Mouse (Mus musculus) activated CD4-positive, CD25-positive, alpha-beta regulatory T cell, adult 4 months (primary cell): Measurements from ENCODE around the gene Fam163a. TPM values are rescaled to one million over a fixed set of nuclear protein-coding genes. Genes with fewer than 3 reads are reported as not detected.
A peak's percentile ranks its signal among the peaks of the same experiment; 100 is the strongest.

ENCODE experiments used
- ATAC-seq: one replicate; pipeline ENCODE4 v1.8.0; 2017
- polyA plus RNA-seq, 2 experiments: library from polyadenylated mRNA; unstranded; fragments of 100-300 nt; shearing (Covaris generic); gene quantifications; one replicate each; pipeline ENCODE4 v1.2.1; 2017

Gene Fam163a
- polyA plus RNA-seq, 2 experiments from 2014 or later: not detected

DNA sequence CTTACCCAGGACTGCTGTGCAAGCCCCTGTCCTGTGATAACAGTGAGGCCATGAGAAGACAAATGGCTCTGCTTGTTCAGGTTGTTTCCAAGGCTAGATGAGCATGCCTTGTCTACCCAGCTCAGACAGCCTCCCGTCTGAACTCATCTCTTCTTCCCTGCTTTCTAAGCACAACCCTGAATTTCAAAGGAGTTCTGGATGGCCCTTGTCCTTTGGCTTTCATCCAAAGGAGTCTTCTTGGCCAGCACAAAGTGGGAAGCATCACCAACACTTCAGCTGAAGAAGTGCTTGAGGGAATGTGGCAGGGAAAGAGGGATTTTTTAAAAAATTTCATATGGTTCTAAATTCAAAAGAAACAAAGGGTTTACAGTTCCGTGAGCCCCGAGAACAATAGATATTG lies 3.8 kb downstream of the Fam163a start:
- ATAC-seq: no peak

DNA sequence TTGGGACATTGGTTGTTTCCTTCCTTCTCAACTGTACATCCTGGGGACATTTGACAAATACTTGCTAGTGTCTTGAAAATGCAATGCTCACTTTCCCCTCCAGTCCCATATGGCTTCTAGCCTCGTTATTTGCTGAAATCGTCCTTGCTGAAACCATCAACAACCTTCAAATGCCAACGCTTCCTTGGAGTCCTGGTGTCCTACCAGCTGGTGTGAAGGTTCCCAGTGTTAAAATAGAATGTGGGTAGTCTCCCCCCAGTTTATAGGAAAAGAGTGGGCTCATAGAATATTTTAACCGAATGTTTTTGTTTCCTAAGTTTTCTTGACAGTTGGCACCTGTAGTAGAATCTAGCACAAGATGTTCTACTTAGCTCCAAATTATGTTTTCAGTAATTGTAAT lies 7.2 kb downstream of the Fam163a start:
- ATAC-seq: no peak

DNA sequence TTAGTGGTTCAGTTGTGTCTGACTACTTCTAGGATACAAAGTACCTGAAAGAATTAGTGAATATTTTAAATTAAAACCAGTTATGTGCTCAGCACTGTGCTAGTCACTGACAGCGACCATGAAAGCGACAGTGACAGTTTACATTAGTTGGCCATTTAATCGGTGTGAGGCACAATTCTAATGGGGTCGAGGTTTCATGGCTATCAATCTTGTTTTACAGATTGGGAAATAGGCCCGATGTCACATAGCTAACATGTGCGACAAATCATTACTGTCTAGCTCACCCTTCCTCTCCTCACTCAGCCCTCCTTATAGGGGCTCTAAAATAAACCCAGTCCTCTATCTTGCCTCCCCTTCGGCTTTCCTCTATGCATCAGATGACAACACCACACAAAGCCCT lies 11.5 kb downstream of the Fam163a start:
- no peak for ATAC-seq

DNA sequence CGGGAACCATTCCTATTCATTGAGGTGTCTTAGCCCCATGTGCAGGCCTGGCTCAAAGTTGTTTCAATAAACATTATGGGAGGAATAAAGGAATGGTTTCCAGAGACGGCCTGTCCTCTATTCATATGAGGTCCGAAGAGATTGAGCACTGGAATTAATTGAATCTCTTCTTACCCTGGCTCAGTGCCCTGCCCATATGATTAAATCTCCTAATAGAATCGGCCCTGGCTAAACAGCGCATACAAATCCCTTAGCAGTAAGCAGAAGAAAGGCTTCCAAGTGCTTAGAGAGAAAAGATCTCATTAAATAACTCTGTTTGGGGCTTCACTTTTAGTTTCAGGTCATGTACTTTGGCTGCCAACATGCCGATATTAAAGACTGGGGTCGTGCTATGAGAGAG lies 12.0 kb downstream of the Fam163a start:
- no peak for ATAC-seq

DNA sequence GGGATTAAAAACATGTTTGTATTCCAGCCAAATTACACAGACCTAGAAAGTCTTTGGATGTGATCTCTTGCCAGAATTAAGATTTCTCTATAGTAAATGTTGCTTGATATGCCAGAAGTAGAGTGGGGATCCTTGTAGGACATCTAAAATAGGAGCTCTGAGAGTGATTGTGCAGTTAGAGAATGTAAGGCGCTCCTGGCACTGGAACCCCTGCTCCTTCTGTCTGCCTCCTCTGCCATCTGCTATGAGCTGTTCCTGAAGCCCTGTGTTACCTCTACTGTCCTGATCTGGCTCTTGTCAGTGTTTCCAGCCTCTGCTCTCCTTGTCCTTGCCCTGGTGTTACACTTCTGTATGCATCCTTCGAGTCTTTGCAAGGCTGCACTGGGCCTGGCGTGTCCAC lies 18.2 kb downstream of the Fam163a start:
- no peak for ATAC-seq

DNA sequence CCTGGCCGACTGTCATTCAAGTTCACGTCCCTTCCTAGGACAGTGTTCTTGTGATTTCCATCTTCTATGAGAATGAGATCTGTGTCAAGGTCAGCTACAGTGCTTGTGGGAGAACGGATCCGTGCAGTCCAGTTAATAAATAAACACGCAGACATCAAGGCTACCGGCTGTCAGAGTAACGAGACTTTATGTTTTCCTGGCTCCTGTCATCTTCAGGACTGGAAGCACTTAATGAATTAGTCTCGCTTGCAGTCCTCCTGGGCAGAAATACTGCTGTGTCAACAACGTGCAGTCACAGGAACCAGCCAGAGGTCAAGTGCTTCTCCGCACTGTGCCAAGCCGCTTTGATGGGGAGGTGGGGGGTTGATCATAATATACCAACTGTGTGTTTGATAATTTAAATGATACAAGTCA lies 20.7 kb downstream of the Fam163a start:
- no peak for ATAC-seq

DNA sequence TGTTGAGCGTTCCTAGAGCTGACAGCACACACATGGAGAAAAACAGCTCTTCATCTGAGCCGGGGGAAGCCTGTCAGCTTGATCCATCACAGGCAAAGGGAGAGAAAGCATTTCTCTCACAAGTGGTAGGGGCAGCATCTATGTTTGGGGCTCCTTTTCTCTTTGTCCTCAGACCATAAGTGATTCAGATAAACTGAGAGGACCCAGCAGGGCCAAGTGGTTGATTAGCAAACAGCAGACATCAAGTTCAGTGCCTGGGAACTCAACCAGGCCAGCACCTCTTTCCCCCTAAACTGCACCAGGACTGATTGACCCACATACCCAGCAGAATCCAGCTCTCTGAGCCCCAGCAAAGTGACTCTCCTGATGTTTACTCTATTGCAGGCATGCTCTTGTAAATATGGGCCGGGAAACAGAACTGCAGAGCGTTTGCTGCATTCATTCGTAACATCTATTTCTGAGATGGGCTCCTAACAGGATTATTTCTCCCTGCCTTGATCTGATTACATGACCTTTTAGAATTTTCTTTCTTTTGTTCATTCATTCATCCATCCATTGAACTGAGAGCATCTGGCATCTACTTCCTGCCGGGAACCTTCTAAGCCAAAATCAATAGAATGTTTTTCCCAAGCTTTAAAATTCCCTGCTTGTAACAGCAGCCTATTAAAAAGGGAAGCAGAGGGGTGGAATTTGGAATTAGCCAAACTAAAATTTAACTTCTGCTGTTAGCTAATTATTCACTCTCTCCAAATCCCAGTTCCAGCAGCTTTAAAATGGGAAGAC lies 21.5 kb downstream of the Fam163a start:
- no peak for ATAC-seq

DNA sequence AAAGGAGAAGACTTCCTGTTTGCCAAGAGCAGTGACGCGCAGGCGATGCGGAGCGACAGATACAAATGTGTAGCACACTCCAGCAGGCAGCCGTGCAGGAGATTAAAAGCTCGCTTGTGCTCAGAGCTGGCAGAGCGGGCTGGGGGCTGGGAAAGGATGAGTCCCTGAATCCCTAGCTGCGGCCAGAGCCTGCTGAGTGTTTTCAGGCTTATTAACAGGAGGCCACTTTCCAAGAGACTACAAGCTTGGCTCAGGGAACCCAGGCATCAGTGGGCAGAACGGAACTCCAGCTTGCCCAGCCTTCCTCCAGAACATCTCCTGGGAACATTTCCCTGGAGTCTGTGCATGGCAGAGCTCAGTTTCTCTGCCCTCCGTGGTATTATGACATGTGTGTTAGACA lies 25.0 kb downstream of the Fam163a start:
- no peak for ATAC-seq

DNA sequence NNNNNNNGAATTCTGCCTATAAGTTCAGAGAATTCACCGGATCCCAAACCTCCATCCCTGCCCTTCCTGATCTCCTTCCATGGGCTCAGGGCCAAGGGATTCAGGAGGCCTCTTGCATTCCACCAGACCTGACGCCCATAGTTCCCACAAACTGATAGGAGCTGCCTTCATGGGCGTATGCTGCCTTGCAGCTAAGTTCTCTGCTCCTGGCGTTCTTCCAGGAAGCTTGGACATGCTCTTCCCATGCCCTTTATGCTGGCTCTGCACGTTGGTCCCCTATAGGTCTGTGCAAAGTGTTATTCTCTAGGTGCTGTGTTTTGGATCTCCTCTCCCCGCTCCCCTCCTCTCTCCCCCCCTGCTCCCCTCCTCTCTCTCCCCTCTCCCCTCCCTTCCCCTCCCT lies 36.1 kb downstream of the Fam163a start:
- ATAC-seq: no peak

DNA sequence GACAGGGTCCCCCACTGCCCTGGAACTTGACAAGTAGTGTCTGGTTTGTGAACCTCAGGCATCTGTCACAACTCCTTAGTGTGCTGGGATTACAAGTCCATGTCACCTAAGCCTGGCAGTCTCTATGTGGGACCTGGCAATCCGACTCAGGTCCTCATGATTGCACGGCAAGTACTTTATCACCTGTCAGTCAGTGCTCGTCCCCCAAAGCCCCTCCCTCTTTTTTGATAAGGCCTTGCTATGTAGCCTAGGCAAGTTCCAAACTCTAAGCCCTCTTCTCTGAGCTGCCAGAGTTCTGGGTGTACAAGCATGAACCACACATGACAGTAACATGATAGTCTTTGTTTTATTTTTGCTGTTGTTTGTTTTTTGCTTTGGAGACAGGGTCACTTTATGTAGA lies 88.1 kb downstream of the Fam163a start:
- no peak for ATAC-seq

DNA sequence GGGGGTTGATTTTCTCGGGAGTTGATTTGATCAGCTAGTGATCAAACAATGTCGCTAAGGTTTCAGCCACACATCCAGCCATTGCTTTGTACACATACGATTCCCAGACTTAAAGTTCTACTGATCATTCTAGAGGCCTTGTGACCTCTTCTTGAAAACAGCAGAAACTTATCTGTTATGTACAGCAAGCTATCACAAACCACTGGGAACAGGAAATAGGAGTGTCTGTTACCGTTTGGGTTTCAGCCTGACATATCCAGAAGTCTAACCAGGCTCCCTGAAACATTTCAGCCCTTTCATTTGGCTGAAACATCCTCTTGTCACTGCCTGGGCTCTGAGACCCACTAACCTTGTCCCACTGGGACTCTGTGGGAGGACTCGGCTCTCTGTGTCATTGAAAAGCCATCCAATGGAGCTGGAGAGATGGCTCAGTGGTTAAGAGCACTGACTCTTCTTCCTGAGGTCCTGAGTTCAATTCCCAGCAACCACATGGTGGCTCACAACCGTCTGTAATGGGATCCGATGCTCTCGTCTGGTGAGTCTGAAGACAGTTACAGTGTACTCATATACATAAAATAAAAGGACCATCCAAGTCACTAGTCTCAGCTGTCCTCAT lies 90.8 kb downstream of the Fam163a start:
- no peak for ATAC-seq

DNA sequence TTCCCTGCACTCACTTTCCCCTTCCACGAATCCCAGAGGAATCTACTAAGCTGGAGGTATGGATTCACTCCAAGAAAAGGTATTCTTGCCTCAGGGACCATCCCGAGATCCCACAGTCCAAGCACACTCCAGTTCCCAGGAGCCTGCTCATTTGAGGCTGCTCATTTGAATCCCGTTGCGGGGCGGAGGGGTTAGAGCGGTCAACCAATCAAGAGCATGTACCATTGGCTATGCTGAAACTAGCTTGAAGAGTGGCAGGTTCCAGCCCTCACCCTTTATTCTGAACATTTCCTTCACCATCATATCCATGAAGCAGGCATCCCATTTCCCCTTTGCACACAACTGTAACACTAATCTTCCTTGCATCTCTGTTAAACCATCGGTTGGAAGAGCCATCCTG lies 92.7 kb downstream of the Fam163a start:
- ATAC-seq: no peak

DNA sequence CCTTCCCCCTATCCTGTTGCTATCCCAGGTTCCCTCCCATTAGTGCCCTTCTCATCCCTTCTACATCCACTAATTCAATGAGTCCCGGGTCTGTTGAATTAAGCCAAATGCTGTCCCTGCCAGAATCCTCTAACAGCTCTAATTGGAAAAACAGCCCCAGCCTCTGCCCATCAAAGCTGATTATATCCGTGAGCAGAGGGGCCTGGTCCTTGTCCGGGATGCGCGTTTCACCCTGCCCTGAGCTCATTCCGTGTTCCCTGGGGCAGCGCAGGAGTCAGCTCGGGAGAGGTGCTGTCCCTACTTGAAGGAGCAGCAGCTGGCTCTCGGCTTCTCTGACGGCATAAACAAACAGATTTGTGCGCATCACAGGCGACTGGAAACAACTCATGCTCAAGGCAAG lies 93.1 kb downstream of the Fam163a start:
- no peak for ATAC-seq

DNA sequence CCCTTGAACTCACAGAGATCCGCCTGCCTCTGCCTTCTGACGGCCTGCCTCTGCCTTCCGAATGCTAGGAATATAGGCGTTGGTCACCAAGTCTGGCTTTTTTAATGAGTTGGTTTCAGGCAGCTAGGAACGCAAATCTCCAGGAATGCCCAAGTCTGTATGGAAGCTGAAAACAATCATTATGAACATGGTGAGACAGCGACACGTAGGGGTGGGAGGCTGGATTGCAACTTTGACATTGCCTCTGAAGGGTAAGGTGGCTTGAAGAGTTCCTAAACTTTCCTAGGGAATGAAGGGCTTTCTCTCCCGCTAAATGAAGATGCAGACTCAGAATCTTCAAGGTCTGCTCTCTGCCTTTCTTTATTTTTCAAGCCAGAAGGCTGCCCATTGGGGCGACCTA lies 93.7 kb downstream of the Fam163a start:
- no peak for ATAC-seq

DNA sequence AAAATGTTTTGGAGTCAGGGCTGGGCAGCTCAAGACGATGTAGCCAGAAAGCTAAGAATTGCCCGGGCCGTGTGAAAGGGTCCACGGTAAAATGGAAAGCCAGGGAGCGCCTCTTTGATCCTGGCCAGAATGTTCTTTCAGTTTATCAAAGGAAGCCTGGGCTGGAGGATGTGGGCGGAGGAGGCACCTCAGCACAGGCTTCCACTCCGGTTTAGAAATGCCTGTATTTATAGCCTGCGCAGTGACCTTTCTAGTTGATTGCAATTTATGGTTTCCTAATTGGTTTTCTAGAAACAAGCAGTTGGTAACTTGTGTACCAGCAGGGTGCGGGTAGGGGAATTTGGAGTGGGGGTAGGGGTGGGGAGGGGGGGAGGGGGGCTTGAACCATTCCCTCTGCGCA lies 96.4 kb downstream of the Fam163a start:
- ATAC-seq: no peak

DNA sequence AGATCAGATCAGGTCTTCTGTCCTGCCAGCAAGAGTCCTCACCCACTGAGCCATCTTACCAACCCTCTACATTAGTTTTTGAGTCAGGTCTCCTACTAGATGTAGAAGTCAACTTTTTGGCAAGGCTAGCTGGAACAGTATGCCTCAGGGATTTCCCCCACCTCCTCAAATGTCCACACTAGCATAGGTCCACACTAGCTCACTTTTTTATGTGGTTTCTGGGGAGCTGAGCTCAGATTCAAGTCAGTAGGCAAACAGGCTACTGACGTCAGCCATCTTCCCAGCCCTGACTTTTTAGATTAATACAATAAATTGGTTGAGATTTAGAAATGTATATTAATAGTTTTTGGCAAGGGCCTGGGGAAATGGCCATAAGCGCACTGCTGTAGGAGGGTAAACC lies 97.4 kb downstream of the Fam163a start:
- no peak for ATAC-seq

DNA sequence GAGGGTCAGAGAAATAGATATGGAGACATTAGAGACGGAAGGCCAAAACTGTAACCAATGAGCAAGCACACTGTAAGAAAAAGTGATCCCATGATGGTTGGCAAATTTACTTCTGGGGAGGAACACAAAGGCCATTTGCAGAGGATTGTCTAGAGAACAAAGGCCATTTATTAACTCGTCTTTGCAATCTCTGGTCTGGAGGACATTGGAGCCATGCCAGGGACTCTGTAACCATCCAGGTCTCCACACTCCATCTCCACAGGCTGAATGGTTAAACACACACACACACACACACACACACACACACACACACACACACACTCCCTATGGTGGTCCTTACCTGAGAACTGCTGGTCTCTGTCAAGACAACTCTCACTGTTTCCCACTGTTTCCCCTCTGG lies 99.4 kb downstream of the Fam163a start:
- no peak for ATAC-seq

DNA sequence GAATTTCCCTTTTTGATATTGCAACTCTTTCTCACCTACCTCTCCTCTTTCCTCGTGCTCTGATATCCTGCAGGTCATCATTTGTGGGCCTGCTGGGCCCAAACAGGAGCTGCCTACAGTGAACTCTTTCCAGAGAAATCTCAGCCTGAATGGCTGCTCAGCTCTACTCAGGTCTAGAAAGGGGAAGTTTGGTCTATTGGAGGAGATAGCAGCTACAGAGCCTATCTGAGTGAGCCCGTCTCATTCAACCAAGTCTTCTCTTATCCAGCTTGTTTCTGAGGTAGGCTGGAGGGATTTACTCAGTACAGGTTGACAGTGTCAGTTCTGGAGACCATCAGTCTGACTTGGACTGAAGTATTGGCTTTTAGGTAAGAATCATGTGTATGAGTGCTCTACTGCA lies 101.1 kb downstream of the Fam163a start:
- ATAC-seq: no peak

DNA sequence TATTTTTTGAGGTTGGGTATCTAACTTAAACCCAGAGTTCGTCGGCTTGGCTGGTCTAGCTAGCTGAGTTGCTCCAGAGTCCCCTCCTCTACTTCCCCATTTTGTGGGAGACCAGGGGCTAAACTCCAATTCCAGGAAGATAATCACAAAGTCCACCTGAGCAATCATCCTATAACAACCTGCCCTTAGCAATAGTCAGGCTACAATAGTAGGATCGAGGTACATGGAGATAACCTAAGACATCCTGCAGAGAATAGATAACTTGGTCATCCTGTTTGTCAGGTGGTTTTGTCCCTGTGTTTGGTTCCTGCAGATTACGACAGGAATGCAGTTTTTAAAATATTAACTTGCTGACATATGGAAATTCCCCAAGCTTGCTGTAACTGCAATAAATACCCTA lies 113.0 kb downstream of the Fam163a start:
- ATAC-seq: no peak

DNA sequence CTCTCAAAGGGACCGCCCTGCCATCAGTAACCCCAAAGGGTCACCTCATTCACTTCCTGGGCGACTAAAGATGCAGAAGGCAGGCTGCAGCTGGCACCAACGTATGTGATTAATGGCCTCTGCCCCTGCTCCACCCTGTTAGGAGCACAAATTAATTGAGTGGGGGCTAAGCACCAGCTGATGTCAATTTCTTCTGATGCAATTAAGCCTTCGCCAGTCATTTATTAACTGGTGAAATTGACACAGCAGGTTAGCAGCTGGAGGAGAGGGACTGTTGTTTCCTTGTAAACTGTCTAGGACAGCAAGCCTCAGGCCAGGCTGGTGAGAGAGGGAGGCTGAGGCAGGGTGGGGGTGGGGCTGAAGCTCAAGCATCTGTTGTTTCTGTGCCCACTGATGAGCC lies 114.8 kb downstream of the Fam163a start:
- no peak for ATAC-seq

DNA sequence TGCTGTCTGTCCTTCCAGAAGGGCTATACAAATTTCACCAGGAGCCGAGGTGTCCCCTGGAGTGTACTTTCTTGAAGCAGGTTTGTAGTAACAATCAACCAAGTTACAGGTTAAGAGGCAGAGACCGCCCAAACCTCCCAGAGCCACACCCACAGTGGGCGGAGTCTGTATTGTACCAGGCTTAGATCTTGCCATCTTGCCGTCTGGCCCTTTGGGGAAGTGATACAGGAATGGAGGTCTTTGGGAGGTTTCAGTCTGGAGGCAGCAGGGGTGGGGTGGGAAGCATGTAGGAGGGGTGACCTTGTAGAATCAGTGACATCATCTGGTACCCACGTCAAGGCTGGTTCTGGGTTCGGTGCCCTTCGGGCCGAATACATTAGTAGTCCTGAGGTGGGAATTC lies 115.3 kb downstream of the Fam163a start:
- no peak for ATAC-seq

DNA sequence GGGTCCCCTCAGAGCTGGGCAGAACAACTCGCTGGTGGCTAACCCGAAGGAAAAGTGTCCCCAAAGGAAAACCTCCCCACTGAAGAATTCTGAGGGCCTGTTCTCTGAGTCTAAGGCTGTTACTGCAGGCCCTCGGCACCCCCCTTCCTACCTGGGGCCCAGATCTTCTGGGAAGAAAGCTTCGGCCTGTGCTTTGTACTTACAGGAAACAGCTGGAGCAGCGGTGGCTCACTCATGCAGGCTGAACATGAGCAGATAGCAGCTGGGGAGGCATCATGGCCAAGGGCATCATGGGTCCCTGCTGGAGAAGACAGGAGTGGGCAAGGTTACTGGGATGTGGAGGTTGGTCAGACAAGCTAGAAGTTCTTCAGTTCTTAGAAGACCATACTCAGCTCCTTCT lies 117.2 kb downstream of the Fam163a start:
- ATAC-seq: no peak

DNA sequence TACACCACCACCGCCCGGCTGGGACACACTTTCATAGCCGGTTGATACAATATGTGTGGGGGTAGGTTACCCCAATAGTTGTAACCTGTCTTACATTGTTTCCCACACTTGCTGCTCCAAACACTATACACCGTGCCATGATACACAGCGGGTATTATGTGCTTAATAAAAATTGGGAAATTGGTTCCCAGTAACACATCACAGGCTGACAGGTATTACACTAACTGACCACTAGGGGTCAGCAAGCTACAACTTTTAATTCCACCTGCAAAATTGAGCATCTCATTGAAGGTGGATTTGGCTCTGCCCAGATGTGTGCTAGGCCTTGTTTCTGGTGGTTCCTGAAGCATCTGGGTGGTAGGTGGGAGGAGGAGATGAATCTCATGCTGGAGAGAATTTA lies 119.1 kb downstream of the Fam163a start:
- ATAC-seq: peak; percentile 46

DNA sequence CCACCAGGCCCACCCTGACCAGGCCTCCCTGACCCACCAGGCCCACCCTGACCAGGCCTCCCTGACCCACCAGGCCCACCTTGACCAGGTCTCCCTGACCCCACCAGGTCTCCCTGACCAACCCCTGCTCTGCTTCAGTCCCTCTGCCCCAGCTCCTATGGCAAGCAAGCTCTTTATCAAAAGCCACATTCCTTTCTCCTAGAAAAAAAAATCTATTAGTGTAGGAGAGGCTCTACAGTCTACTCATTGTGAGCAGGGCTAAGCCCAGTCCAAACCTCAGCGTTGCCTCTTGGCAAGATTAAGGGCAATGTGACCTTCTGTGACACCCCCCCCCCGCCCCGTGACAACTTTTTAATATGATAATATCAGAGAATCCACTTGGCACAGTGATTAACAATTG lies 120.2 kb downstream of the Fam163a start:
- no peak for ATAC-seq

DNA sequence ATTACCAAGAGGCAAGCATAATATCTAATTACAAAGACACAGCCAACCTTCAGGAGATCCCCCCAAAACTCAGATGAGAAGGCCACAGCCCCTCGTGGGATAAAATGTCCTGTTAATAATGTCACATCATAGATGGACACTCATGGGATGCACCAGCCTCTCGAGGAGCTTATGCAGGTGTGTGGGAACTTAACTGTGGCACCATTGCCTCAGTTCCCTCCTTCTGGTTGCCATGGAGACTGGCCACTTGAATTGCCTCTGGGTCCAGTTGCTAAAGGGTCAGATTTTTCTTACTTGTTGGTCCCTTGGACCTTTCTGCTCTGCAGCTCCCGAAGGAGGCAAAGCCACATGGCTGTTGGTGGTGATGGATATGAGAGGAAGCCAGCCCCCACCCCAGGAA lies 127.2 kb downstream of the Fam163a start:
- no peak for ATAC-seq
